Mouse (Mus musculus) heart, embryonic 15.5 days (tissue): Measurements from ENCODE around the gene Bcl2. TPM values are rescaled to one million over a fixed set of nuclear protein-coding genes. Genes with fewer than 3 reads are reported as not detected.

Experiments used
- ATAC-seq: fragments of 200-750 bp; cut with Nextera tagmentation; replicated peaks from 2 replicates; pipeline ENCODE4 v1.8.0; 2017; ENCODE audit warnings: low read depth, moderate TSS enrichment; ENCODE audit not compliant: insufficient number of reproducible peaks, insufficient read depth, low FRiP score
- H3K27ac ChIP-seq: fragments of 300-500 bp; sonication (generic); 2 replicates; pipeline ENCODE4 v1.5.1; 2015; ENCODE audit warnings: mild to moderate bottlenecking, inconsistent platforms
- H3K27me3 ChIP-seq: fragments of 300-500 bp; sonication (generic); 2 replicates; pipeline ENCODE4 v1.6.1; 2015; ENCODE audit warnings: inconsistent platforms
- H3K36me3 ChIP-seq: fragments of 300-500 bp; sonication (generic); 2 replicates; pipeline ENCODE4 v1.6.1; 2015; ENCODE audit warnings: mild to moderate bottlenecking, inconsistent platforms
- H3K4me1 ChIP-seq: fragments of 300-500 bp; sonication (generic); replicated peaks from 2 replicates; pipeline ENCODE4 v1.6.1; 2015; ENCODE audit warnings: inconsistent platforms
- H3K4me2 ChIP-seq: fragments of 300-500 bp; sonication (generic); 2 replicates; pipeline ENCODE4 v1.6.1; 2015; ENCODE audit warnings: inconsistent platforms, mild to moderate bottlenecking, moderate library complexity
- H3K4me3 ChIP-seq: fragments of 300-500 bp; sonication (generic); 2 replicates; pipeline ENCODE4 v1.5.1; 2015; ENCODE audit warnings: mild to moderate bottlenecking, inconsistent platforms
- H3K9ac ChIP-seq: fragments of 300-500 bp; sonication (generic); 2 replicates; pipeline ENCODE4 v1.6.1; 2015; ENCODE audit warnings: mild to moderate bottlenecking, inconsistent platforms
- H3K9me3 ChIP-seq: fragments of 300-500 bp; sonication (generic); replicated peaks from 2 replicates; pipeline ENCODE4 v1.6.1; 2016; ENCODE audit warnings: inconsistent platforms
- WGBS: fragments of 180-500 bp; shearing (Covaris S2); methylation state at CpG from one replicate; pipeline ENCODE4 v1.1.7; 2015; ENCODE audit warnings: mixed read lengths; 5-methylcytosine and 5-hydroxymethylcytosine counted together
- polyA plus RNA-seq: library from polyadenylated mRNA; unstranded; fragments of >200 nt; fragmentation: Nextera tagmentation; extraction: Ambion mirVana; gene quantifications from 2 replicates; pipeline ENCODE4 v1.2.1, GENCODE M21; 2015

Gene Bcl2
- polyA plus RNA-seq, 1 experiment from 2014 or later: 7.4 TPM

DNA sequence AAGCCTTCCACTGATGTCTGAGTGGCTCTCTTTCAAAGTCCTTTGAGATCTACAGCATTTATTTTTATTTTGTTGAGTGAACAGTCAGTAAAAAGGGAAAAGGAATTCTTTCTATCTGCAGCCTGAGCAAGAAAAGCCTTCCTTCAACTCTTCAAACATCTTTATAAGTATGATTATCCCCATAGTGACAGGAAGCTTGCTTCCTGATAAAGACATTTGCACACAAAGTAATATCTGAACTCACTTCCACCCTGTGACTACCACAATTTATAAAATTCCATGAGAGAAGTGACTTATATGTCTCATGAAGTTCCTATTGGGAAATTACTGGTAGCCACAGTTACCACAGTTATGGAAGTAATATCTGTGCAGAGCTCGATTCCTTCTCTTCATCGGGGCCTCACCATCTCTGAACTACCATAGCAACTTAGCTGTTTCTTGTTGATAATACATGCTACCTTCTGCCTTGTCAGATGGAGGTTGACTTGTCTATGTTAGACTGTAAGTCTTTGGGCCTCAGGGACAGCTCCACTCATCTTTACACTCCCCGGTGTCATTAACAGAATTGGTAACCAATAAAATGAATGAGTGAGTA, 82.1 kb downstream of the Bcl2 start:
- Histone ChIP-seq H3K4me3 (no peak overlapping the region), H3K4me2 (no peak overlapping the region), H3K4me1 (peaks cover 43% of the 10 kb centered on the region), H3K36me3 (no peaks in the 10 kb centered on the region), H3K27ac (peak overlapping the region; percentile 70), H3K9ac (no peak overlapping the region), H3K9me3 (no peaks in the 10 kb centered on the region), H3K27me3 (no peaks in the 10 kb centered on the region)
- WGBS: 77% methylated on average over 3 of the region's 3 CpGs
- no peak for ATAC-seq

DNA sequence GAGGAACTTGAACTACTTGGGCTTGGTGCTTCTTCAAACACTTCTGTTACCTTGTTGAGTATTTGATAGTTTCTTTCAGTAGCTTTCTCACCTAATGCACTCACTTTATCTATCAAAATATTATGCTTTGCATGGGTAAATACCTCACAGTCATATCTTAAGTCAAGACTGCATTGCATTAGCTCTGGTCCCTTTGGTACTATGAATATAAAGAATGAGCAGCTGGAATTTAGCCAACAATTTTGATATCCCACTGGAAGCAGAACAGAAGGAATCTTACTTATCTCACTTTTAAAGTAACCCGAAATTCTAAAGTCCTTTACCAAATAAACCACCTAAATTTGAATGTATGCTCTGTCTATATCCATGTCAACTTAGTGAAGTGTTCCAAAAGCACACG, 83.1 kb downstream of the Bcl2 start:
- Histone ChIP-seq H3K4me2 (no peak overlapping the region), H3K9me3 (no peaks in the 10 kb centered on the region), H3K36me3 (no peaks in the 10 kb centered on the region), H3K27me3 (no peaks in the 10 kb centered on the region), H3K4me3 (no peak overlapping the region), H3K9ac (no peak overlapping the region), H3K27ac (peak overlapping the region; percentile 70), H3K4me1 (peaks cover 40% of the 10 kb centered on the region)
- ATAC-seq: no peak
- WGBS: 38% methylated on average over 2 of the region's 2 CpGs

- WGBS: 18% methylated on average over 4 of the region's 4 CpGs
- Histone ChIP-seq H3K4me3 (no peak overlapping the region), H3K9ac (no peak overlapping the region), H3K4me1 (peaks cover 40% of the 10 kb centered on the region), H3K4me2 (peak overlapping the region; percentile 16; the same call in 1 of the 2 replicates), H3K9me3 (no peaks in the 10 kb centered on the region), H3K27me3 (no peaks in the 10 kb centered on the region), H3K27ac (peak overlapping the region; percentile 70), H3K36me3 (no peaks in the 10 kb centered on the region)
- ATAC-seq: peak; percentile 19; the same call in 1 of the 2 replicates
Observed at GRCm38 (mm10) chr1:106629931-106630682, 84.0 kb downstream of the Bcl2 start.

DNA sequence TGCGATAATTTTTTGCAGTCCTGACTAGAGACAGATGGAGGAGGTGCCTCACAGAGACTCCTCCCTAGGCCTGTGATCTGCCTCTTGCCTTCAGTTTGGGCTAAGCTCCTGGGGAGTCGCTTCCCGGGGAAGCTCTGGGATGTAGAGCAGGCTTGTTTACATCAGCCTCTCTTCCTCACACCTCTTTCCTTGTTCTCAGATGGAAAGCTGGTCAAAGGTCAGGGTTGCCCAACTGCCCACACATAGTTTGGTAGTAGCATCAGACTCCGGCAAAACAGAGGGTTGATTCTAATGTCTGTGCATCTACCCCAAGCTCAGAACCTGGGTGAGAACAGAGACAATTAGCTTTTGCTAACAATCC, 84.6 kb downstream of the Bcl2 start:
- H3K27ac ChIP-seq: peak overlapping the region; percentile 70
- no peak overlapping the region for H3K4me3 ChIP-seq
- no peak overlapping the region for H3K4me2 ChIP-seq
- H3K9me3 ChIP-seq: no peaks in the 10 kb centered on the region
- H3K36me3 ChIP-seq: no peaks in the 10 kb centered on the region
- H3K27me3 ChIP-seq: no peaks in the 10 kb centered on the region
- peaks cover 40% of the 10 kb centered on the region for H3K4me1 ChIP-seq
- no peak overlapping the region for H3K9ac ChIP-seq
- ATAC-seq: no peak
- WGBS: 23% methylated on average over 4 of the region's 4 CpGs

DNA sequence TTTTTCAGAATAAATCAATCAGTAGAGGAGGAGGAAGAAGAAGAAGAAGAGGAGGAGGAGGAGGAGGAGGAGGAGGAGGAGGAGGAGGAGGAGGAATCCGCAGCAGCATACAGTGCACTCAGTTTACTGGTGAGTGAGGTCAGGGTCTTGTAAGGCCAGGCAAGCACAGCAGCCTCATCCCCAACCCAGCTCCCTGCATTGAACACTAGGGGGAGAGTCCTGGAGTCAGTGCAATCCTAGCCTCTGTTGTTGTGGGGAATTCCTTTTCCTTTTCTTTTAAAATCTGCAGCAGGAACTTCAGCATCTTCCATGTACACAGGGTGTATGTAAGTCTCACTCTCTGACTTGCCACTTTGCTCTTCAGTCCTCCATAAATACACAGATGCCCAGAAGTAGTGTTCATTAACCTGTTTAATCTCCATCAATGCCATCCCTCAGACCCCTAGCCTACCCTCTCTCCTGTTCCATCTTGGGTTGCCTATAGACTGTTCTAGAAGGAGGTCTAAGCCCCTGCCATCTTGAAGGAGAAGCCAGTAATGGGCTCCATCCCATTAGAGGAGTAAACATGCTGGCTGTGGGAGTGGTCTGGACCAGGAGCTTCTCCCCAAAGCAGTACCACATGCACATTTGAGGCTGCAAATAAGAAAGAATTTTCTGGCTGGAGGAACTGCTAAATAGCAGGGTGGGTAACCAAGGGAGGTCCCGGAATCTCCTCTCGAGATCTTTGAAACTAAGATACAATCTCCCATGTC, 85.2 kb downstream of the Bcl2 start:
- Histone ChIP-seq H3K4me2 (no peak overlapping the region), H3K4me1 (peaks cover 40% of the 10 kb centered on the region), H3K4me3 (no peak overlapping the region), H3K27me3 (no peaks in the 10 kb centered on the region), H3K36me3 (no peaks in the 10 kb centered on the region), H3K9ac (no peak overlapping the region), H3K9me3 (no peaks in the 10 kb centered on the region), H3K27ac (peak overlapping the region; percentile 70)
- no peak for ATAC-seq
- WGBS: 42% methylated on average over 3 of the region's 3 CpGs

GRCm38 (mm10) chr1:106628279-106628678, 85.8 kb downstream of the Bcl2 start:
- Histone ChIP-seq H3K36me3 (no peaks in the 10 kb centered on the region), H3K27ac (no peak overlapping the region), H3K9ac (no peak overlapping the region), H3K9me3 (no peaks in the 10 kb centered on the region), H3K4me1 (peaks cover 38% of the 10 kb centered on the region), H3K4me2 (no peak overlapping the region), H3K27me3 (no peaks in the 10 kb centered on the region), H3K4me3 (no peak overlapping the region)
- ATAC-seq: no peak

GRCm38 (mm10) chr1:106627241-106627640, 86.8 kb downstream of the Bcl2 start:
- Histone ChIP-seq H3K4me2 (no peak overlapping the region), H3K9ac (no peak overlapping the region), H3K27ac (no peak overlapping the region), H3K4me3 (no peak overlapping the region), H3K9me3 (no peaks in the 10 kb centered on the region), H3K4me1 (peaks cover 35% of the 10 kb centered on the region), H3K36me3 (no peaks in the 10 kb centered on the region), H3K27me3 (no peaks in the 10 kb centered on the region)
- WGBS: 57% methylated on average over 5 of the region's 5 CpGs
- ATAC-seq: no peak

DNA sequence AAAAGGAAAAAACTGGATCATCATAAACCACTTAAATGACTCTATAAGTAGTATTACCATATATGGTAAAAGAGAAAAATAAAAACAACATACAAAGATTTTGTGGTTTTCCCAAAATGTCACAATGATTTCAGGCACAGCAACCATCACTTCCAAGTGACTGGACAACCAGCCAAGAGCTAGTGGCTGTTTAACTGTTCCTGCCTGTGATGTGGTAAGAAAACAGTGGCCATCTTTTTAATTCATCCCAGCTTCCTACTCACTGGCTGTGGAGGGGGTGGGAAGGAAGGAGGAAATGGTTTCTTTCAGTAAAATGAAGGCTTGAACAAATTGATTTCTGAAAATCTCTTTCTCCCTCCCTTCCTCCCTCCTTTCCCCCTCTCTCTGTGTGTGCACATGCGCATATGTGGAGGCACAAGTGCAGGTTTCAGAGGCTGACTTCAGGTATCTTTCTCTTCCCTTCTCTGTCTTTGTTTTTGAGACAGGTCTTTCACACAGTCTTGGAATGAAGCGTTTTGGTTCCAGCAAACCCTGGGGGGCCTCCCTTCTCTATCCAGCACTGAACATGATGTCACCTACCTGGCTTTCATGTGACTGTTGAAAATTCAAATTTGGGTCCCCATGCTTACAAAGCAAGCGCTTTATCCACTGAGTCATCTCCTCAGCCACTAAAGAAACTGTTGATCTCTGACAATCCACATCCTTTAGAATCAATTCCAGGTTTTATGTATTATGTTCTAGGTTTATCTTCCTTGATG, 93.7 kb downstream of the Bcl2 start:
- H3K9ac ChIP-seq: no peak overlapping the region
- WGBS: 83% methylated on average over 3 of the region's 3 CpGs
- no peak for ATAC-seq
- no peaks in the 10 kb centered on the region for H3K36me3 ChIP-seq
- no peaks in the 10 kb centered on the region for H3K9me3 ChIP-seq
- H3K27me3 ChIP-seq: no peaks in the 10 kb centered on the region
- no peak overlapping the region for H3K4me2 ChIP-seq
- no peak overlapping the region for H3K27ac ChIP-seq
- no peak overlapping the region for H3K4me3 ChIP-seq
- peaks cover 4% of the 10 kb centered on the region; the same call in 1 of the 2 replicates for H3K4me1 ChIP-seq

DNA sequence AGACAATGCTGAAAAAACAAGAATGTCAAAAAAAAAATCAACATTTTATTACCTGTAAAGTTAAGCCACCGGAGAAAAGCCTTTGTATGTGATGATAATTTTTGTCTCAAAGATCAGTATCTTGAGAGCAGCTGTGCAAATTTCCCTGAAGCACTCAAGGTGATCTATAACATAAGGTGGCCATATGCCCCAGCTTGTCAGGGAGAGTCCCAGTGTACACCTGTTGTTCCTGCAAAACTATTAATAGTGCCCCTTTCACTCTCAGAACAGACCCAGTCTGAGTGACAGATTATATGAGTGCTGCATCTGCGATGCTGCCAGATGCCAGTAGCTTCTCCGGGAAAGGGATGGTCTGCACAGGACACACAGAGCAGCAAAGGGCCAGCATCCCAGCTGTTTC, 95.3 kb downstream of the Bcl2 start:
- H3K4me2 ChIP-seq: no peak overlapping the region
- peaks cover 4% of the 10 kb centered on the region; the same call in 1 of the 2 replicates for H3K4me1 ChIP-seq
- H3K4me3 ChIP-seq: no peak overlapping the region
- no peak for ATAC-seq
- no peaks in the 10 kb centered on the region for H3K27me3 ChIP-seq
- no peak overlapping the region for H3K27ac ChIP-seq
- no peaks in the 10 kb centered on the region for H3K9me3 ChIP-seq
- 47% methylated on average over 3 of the region's 3 CpGs for WGBS
- no peak overlapping the region for H3K9ac ChIP-seq
- H3K36me3 ChIP-seq: no peaks in the 10 kb centered on the region

DNA sequence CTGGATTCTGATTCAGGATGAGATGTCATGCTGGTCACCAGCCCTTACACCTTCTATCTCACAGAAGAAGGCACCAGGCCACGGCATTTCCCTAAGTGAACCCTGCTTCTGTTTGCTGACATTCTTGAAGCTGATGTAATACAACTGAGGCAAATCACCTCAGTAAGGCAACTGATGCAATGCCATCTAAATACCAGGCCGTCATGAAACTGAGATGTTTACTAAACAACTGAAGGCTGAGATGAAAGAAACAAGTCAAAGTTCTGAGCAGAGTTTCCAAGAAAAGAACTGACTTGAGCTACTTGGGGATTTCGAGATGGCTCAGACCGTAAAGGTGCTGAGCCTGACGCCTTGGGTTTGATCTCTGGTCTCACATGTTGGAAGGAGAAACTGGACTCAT, 97.1 kb downstream of the Bcl2 start:
- H3K27me3 ChIP-seq: no peaks in the 10 kb centered on the region
- H3K4me2 ChIP-seq: no peak overlapping the region
- peaks cover 7% of the 10 kb centered on the region; the same call in 1 of the 2 replicates for H3K4me1 ChIP-seq
- 86% methylated on average over 5 of the region's 5 CpGs for WGBS
- H3K36me3 ChIP-seq: no peaks in the 10 kb centered on the region
- no peak for ATAC-seq
- no peaks in the 10 kb centered on the region for H3K9me3 ChIP-seq
- H3K4me3 ChIP-seq: no peak overlapping the region
- no peak overlapping the region for H3K9ac ChIP-seq
- H3K27ac ChIP-seq: no peak overlapping the region

DNA sequence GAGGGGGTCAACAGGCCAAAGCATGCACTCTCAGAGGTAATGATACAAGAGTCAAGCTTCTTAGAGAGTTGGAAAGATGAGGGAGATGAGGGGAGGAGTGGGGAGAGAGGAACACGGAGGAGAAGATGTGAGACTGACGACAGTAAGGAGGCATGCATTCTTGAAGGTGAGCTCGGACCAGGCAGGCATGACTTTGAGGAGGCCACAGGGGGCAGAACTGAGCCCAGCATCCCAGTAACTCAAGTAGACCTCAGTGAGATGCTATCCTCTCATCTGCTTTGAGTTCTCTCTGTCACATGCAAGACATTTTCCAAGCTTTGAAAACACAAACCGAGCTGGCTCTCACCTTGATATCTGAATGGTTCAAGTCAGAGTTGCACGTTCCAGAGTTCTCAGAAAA, 100.7 kb downstream of the Bcl2 start:
- Histone ChIP-seq H3K27me3 (no peaks in the 10 kb centered on the region), H3K9ac (no peak overlapping the region), H3K4me2 (no peak overlapping the region), H3K36me3 (no peaks in the 10 kb centered on the region), H3K4me3 (no peak overlapping the region), H3K9me3 (no peaks in the 10 kb centered on the region), H3K27ac (no peak overlapping the region), H3K4me1 (0 out of 2 replicates have a peak, but pooled peaks cover 7% of the 10 kb centered on the region)
- no peak for ATAC-seq
- 85% methylated on average over 5 of the region's 5 CpGs for WGBS
